Mouse (Mus musculus) liver, adult (tissue): ENCODE measurements around the gene Recql.

ENCODE experiments used
- GATA4 ChIP-seq: IDR thresholded peaks from 2 replicates; pipeline ENCODE4 v1.6.1; 2014; ENCODE audit warnings: mild to moderate bottlenecking, low read length; ENCODE audit not compliant: insufficient replicate concordance

Gene Recql

GRCm38 (mm10) chr6:142387011-142387754, at the start of gene Recql, which contains the start of gene Golt1b:
Recql (minus strand) TSS chr6:142387087.
Golt1b (plus strand) TSS chr6:142387221.
- no peak for TF ChIP-seq GATA4

GRCm38 (mm10) chr6:142429072-142429471, 42.2 kb upstream of the Recql start:
- TF ChIP-seq GATA4, result no peak

GRCm38 (mm10) chr6:142424976-142425375, 38.1 kb upstream of the Recql start:
- TF ChIP-seq GATA4, result no peak

- no peak for TF ChIP-seq GATA4
Measured at GRCm38 (mm10) chr6:142414597-142414996, 27.7 kb upstream of the Recql start.

- TF ChIP-seq GATA4, result no peak
Measured at GRCm38 (mm10) chr6:142413845-142414244, 27.0 kb upstream of the Recql start.

GRCm38 (mm10) chr6:142412906-142413491, 26.1 kb upstream of the Recql start, which contains the start of gene Spx:
Spx (plus strand) TSS chr6:142413441.
- TF ChIP-seq GATA4, result no peak

- no peak for TF ChIP-seq GATA4
Measured at GRCm38 (mm10) chr6:142411140-142411539, 24.3 kb upstream of the Recql start.

GRCm38 (mm10) chr6:142395756-142396155, 8.9 kb upstream of the Recql start:
- TF ChIP-seq GATA4, result no peak

GRCm38 (mm10) chr6:142394669-142395068, 7.8 kb upstream of the Recql start:
- no peak for TF ChIP-seq GATA4

- TF ChIP-seq GATA4, result no peak
Measured at GRCm38 (mm10) chr6:142392312-142392711, 5.4 kb upstream of the Recql start.

- no peak for TF ChIP-seq GATA4
Measured at GRCm38 (mm10) chr6:142389101-142389500, 2.2 kb upstream of the Recql start.

- no peak for TF ChIP-seq GATA4
Measured at GRCm38 (mm10) chr6:142387755-142388271, 926 bp upstream of the Recql start.

GRCm38 (mm10) chr6:142386285-142387010, 439 bp downstream of the Recql start:
- no peak for TF ChIP-seq GATA4

- no peak for TF ChIP-seq GATA4
Measured at GRCm38 (mm10) chr6:142384521-142384920, 2.4 kb downstream of the Recql start.

- TF ChIP-seq GATA4, result no peak
Measured at GRCm38 (mm10) chr6:142381615-142382014, 5.3 kb downstream of the Recql start.

GRCm38 (mm10) chr6:142379961-142380360, 6.9 kb downstream of the Recql start:
- no peak for TF ChIP-seq GATA4
